Mouse (Mus musculus): ENCODE results near the gene Cradd. TPM values are rescaled to one million over a fixed set of nuclear protein-coding genes. Genes with fewer than 3 reads are reported as not detected.

The Cradd gene
- polyA plus RNA-seq, 1 experiment: 16.7 TPM

- H3K36me3 ChIP-seq (ENCODE audit: control insufficient read depth, insufficient read depth, low read length): no peaks in the 10 kb centered on the region; the same call in 1 of the 2 replicates
- H3K4me1 ChIP-seq (ENCODE audit: control insufficient read depth, insufficient read depth, insufficient read length, low read length): peaks cover 6% of the 10 kb centered on the region
- no peak overlapping the region for H3K27ac ChIP-seq (ENCODE audit: insufficient read depth, low read depth, low read length)
- TF ChIP-seq CTCF (IDR thresholded peaks at IDR 0.05; ENCODE audit: extremely low read depth, insufficient read length, insufficient replicate concordance, low read depth, low read length): no peak
- TF ChIP-seq POLR2A (IDR thresholded peaks at IDR 0.05; ENCODE audit: low read depth, low read length): no peak
- 46% methylated on average over 11 of the region's 11 CpGs for WGBS
- no peak overlapping the region for H3K4me3 ChIP-seq (ENCODE audit: low read depth, low read length)
- no peaks in the 10 kb centered on the region for H3K27me3 ChIP-seq (ENCODE audit: control insufficient read depth, insufficient read depth, low read length)
These were observed 16.9 kb downstream of the Cradd start for GRCm38 (mm10) chr10:95306824-95307552.

GRCm38 (mm10) chr10:95304240-95304639 is 19.7 kb downstream of the Cradd start:
- Histone ChIP-seq H3K27me3 (ENCODE audit: control insufficient read depth, insufficient read depth, low read length) (no peaks in the 10 kb centered on the region), H3K4me3 (ENCODE audit: low read depth, low read length) (no peak overlapping the region), H3K4me1 (ENCODE audit: control insufficient read depth, insufficient read depth, insufficient read length, low read length) (peaks cover 6% of the 10 kb centered on the region; the same call in 1 of the 2 replicates), H3K36me3 (ENCODE audit: control insufficient read depth, insufficient read depth, low read length) (no peaks in the 10 kb centered on the region), H3K27ac (ENCODE audit: insufficient read depth, low read depth, low read length) (no peak overlapping the region)
- TF ChIP-seq CTCF (IDR thresholded peaks at IDR 0.05; ENCODE audit: extremely low read depth, insufficient read length, insufficient replicate concordance, low read depth, low read length) (no peak), POLR2A (IDR thresholded peaks at IDR 0.05; ENCODE audit: low read depth, low read length) (no peak)
- 24% methylated on average over 4 of the region's 4 CpGs for WGBS

GRCm38 (mm10) chr10:95302211-95303163 is 21.4 kb downstream of the Cradd start:
- no peak overlapping the region for H3K4me3 ChIP-seq (ENCODE audit: low read depth, low read length)
- H3K27me3 ChIP-seq (ENCODE audit: control insufficient read depth, insufficient read depth, low read length): no peaks in the 10 kb centered on the region
- TF ChIP-seq CTCF (IDR thresholded peaks at IDR 0.05; ENCODE audit: extremely low read depth, insufficient read length, insufficient replicate concordance, low read depth, low read length): no peak
- no peak for TF ChIP-seq POLR2A (IDR thresholded peaks at IDR 0.05; ENCODE audit: low read depth, low read length)
- no peaks in the 10 kb centered on the region for H3K36me3 ChIP-seq (ENCODE audit: control insufficient read depth, insufficient read depth, low read length)
- peaks cover 4% of the 10 kb centered on the region; the same call in 1 of the 2 replicates for H3K4me1 ChIP-seq (ENCODE audit: control insufficient read depth, insufficient read depth, insufficient read length, low read length)
- H3K27ac ChIP-seq (ENCODE audit: insufficient read depth, low read depth, low read length): no peak overlapping the region
- WGBS: 77% methylated on average over 12 of the region's 12 CpGs

GRCm38 (mm10) chr10:95300178-95300793 is 23.6 kb downstream of the Cradd start:
- Histone ChIP-seq H3K36me3 (ENCODE audit: control insufficient read depth, insufficient read depth, low read length) (no peaks in the 10 kb centered on the region), H3K27me3 (ENCODE audit: control insufficient read depth, insufficient read depth, low read length) (no peaks in the 10 kb centered on the region), H3K27ac (ENCODE audit: insufficient read depth, low read depth, low read length) (no peak overlapping the region), H3K4me1 (ENCODE audit: control insufficient read depth, insufficient read depth, insufficient read length, low read length) (peaks cover 6% of the 10 kb centered on the region; the same call in 1 of the 2 replicates), H3K4me3 (ENCODE audit: low read depth, low read length) (no peak overlapping the region)
- 80% methylated on average over 8 of the region's 8 CpGs for WGBS
- TF ChIP-seq CTCF (IDR thresholded peaks at IDR 0.05; ENCODE audit: extremely low read depth, insufficient read length, insufficient replicate concordance, low read depth, low read length) (no peak), POLR2A (IDR thresholded peaks at IDR 0.05; ENCODE audit: low read depth, low read length) (no peak)

- WGBS: 86% methylated on average over 7 of the region's 7 CpGs
- Histone ChIP-seq H3K4me3 (ENCODE audit: low read depth, low read length) (no peak overlapping the region), H3K27me3 (ENCODE audit: control insufficient read depth, insufficient read depth, low read length) (no peaks in the 10 kb centered on the region), H3K4me1 (ENCODE audit: control insufficient read depth, insufficient read depth, insufficient read length, low read length) (peaks cover 6% of the 10 kb centered on the region; the same call in 1 of the 2 replicates), H3K27ac (ENCODE audit: insufficient read depth, low read depth, low read length) (no peak overlapping the region), H3K36me3 (ENCODE audit: control insufficient read depth, insufficient read depth, low read length) (no peaks in the 10 kb centered on the region)
- TF ChIP-seq POLR2A (IDR thresholded peaks at IDR 0.05; ENCODE audit: low read depth, low read length) (no peak), CTCF (IDR thresholded peaks at IDR 0.05; ENCODE audit: extremely low read depth, insufficient read length, insufficient replicate concordance, low read depth, low read length) (no peak)
These were observed 24.2 kb downstream of the Cradd start for GRCm38 (mm10) chr10:95299808-95300133.

- Histone ChIP-seq H3K27ac (ENCODE audit: insufficient read depth, low read depth, low read length) (no peak overlapping the region), H3K4me1 (ENCODE audit: control insufficient read depth, insufficient read depth, insufficient read length, low read length) (peaks cover 5% of the 10 kb centered on the region; the same call in 1 of the 2 replicates), H3K4me3 (ENCODE audit: low read depth, low read length) (no peak overlapping the region), H3K36me3 (ENCODE audit: control insufficient read depth, insufficient read depth, low read length) (no peaks in the 10 kb centered on the region), H3K27me3 (ENCODE audit: control insufficient read depth, insufficient read depth, low read length) (no peaks in the 10 kb centered on the region)
- WGBS: 89% methylated on average over 18 of the region's 18 CpGs
- TF ChIP-seq POLR2A (IDR thresholded peaks at IDR 0.05; ENCODE audit: low read depth, low read length) (no peak), CTCF (IDR thresholded peaks at IDR 0.05; ENCODE audit: extremely low read depth, insufficient read length, insufficient replicate concordance, low read depth, low read length) (no peak)
These were observed 24.7 kb downstream of the Cradd start for GRCm38 (mm10) chr10:95299010-95299807.

Measured in small intestine, adult 2 months (tissue).